Mouse (Mus musculus) embryonic fibroblast, embryonic 13.5 days (primary cell): ENCODE data around the gene Poc1b. TPM values are rescaled to one million over a fixed set of nuclear protein-coding genes. Genes with fewer than 3 reads are reported as not detected.

ENCODE experiments used
- H3K27ac ChIP-seq: 2 replicates; pipeline ENCODE4 v1.5.1; 2012; ENCODE audit warnings: low read length, control low read depth, inconsistent platforms; ENCODE audit not compliant: insufficient read depth
- H3K4me1 ChIP-seq: 2 replicates; pipeline ENCODE4 v1.6.1; 2011; ENCODE audit warnings: low read length; ENCODE audit not compliant: control insufficient read depth, insufficient read depth
- H3K4me3 ChIP-seq: 2 replicates; pipeline ENCODE4 v1.5.1; 2011; ENCODE audit warnings: mild to moderate bottlenecking, control low read depth, low read length; ENCODE audit not compliant: insufficient read depth
- CTCF ChIP-seq: IDR thresholded peaks from 2 replicates; pipeline ENCODE4 v1.5.1; 2011; ENCODE audit warnings: mild to moderate bottlenecking, control low read depth, low read length, moderate library complexity, borderline replicate concordance; ENCODE audit not compliant: insufficient read depth
- POLR2A ChIP-seq: IDR thresholded peaks from 2 replicates; pipeline ENCODE4 v1.6.1; 2011; ENCODE audit warnings: low read depth, mild to moderate bottlenecking, control low read depth, low read length, moderate library complexity
- polyA plus RNA-seq: library from polyadenylated mRNA; stranded (reverse); fragments of >200 nt; gene quantifications from 2 replicates; pipeline ENCODE4 v1.2.4, GENCODE M21; 2011; ENCODE audit warnings: low read depth; ENCODE audit not compliant: missing spikeins, insufficient read length

The Poc1b gene
- 12.5 and 21.9 TPM in 2 replicates for polyA plus RNA-seq

DNA sequence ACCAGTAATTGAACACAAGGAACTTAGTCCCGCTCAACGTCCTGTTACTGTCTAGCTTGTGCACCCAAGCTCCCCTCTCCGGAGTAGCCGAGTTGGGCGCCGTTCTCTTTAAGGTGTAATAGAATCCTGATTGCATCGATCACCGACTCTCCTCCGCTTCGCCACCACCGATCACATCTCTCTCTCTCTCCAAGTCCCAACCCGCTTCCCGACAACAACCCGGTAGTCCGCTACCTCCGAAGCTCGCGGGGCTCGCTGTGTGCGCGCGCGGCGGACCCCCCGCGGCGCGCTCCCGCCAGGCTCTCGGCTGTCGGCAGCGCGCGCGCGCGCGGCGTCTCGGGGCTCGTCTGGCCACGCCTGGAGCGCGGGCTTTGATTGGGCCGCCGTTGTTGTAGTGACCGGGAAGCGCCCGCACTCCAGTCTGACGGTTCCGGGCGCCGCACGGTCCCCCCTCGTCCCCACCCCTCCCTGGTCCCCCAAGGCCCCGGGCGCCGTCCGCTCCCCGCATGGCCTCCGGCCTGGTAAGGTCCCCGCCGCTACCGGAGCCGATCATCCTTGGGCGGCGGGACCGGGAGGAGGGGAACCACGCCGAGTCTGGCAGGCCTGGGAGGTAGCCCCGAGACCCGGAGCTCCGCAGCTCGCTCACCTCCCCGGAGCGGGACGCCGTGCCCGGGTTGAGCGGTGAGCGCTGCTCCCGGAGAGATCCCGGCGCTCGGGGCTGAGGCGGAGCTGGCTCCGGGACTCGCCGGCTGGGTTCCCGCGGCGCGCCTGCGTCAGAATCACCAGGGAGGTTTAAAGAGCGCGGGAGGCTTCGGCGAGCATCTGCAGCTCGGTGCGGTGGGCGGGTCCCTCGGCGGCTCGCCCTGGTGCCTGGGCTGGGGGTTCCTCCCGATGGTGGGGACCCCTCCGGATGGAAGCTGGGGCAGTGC is at the start of gene Poc1b:
Gene Poc1b (plus strand): TSS at position 334 of the 929 bp plus-strand sequence.
- Histone ChIP-seq H3K27ac (peak within 1 kb of the TSS; percentile 72), H3K4me3 (peak within 1 kb of the TSS; percentile 69), H3K4me1 (0 out of 2 replicates have a peak, but pooled peaks cover 3% of the 10 kb centered on the region)
- no peak for TF ChIP-seq CTCF
- no peak for TF ChIP-seq POLR2A

DNA sequence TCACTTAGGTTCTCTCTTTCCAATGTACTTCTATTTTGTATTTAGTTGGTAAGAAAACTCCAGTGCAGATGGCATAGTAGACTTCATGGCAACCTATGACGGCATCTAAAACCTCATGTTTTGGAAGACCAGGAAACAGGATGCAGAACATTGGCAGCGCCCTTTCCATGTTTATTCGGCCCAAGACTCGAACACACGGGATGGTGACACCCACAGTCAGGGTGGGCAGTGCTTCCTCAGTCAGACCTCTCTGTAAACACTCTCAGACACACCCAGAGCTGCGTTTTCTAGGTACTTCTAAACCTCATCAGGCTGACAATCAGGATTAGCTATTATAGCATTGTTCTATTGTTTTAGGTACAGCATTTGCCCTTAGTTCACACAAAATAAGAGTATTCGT is 46.2 kb upstream of the Poc1b start:
- no peak overlapping the region for H3K27ac ChIP-seq
- TF ChIP-seq POLR2A (no peak), CTCF (no peak)

DNA sequence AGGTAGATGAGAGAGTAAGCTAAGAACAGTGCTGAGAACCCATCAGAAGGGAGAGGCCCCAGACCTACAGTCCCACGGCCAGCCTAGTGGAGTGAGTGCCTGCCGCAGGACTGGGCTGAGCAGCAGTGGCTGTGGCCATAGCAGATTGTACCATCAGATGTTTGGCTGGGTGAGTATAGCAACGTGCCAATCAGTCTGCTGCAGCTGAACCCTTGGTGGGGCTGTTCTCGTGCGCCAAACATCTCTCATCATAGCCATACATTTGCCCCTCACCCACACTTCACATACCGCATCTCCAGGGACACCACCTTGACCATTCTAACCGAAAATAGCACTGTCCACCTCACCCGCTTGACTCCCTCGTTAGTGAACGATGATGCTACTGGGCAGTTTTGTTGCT is 45.4 kb upstream of the Poc1b start:
- Histone ChIP-seq H3K4me3 (no peak overlapping the region), H3K4me1 (no peaks in the 10 kb centered on the region), H3K27ac (no peak overlapping the region)
- TF ChIP-seq CTCF: no peak
- no peak for TF ChIP-seq POLR2A

More for the DNA sequence above, 46.2 kb upstream of the Poc1b start:
- no peak overlapping the region for H3K4me3 ChIP-seq
- no peaks in the 10 kb centered on the region for H3K4me1 ChIP-seq

DNA sequence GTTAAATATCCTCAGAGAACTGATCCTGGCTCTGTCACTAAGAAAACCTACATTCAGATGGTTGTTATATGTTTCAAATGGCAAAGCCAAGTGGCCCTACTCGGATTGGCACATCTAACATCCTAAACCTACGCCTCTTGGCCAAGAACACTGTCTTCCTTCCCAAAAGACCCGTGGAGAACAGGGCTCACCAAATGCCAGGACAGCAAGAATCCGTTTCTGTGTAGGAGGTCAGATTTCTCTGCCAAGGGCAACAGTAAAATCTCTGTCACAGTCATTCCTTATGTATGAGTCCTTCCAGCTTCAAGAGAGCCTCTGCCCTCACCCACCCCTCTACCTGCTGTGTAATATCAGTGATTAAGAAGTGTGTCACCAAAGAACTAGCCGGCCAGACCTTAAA is 44.3 kb upstream of the Poc1b start:
- Histone ChIP-seq H3K27ac (peak overlapping the region; percentile 82), H3K4me1 (no peaks in the 10 kb centered on the region), H3K4me3 (no peak overlapping the region)
- TF ChIP-seq POLR2A (no peak), CTCF (no peak)

DNA sequence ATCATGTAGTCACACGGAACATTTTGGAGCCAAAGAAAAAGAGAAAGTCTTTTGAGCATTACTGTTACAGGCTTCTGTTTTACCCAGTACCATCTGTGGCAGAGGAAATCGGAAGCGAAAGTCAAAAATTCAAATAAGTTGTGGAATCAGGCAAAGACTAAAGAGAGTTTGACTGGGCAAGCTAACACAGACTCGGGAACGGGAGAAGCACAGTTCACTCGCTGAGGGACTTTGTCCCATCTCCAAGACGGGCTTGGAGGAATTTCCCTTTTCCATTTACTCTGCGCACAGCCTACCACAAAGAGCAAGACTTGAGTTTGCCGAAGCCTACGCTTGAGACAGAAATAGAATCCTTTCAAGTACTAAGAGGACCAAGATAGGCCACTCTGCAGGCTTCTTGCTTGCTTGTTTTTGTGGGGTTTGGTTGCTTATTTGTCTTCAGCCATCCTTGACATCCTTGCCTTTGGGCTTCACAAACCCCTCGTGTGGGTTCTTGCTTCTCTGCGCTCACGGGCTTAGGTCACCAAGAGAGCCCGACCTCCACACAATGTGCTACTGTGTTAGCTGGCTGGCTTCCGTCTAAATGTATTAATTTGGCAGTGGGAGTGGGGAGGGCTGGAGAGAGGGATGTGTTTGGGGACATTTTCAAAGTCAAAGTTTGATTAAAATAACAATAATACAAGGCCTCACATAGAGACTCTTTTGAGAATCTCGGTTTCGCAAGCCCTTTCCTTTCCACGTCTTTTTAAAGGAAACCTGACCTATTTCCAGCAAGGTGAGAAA is 30.5 kb upstream of the Poc1b start:
- Histone ChIP-seq H3K4me1 (no peaks in the 10 kb centered on the region), H3K4me3 (no peak overlapping the region), H3K27ac (no peak overlapping the region)
- TF ChIP-seq POLR2A (no peak), CTCF (no peak)

DNA sequence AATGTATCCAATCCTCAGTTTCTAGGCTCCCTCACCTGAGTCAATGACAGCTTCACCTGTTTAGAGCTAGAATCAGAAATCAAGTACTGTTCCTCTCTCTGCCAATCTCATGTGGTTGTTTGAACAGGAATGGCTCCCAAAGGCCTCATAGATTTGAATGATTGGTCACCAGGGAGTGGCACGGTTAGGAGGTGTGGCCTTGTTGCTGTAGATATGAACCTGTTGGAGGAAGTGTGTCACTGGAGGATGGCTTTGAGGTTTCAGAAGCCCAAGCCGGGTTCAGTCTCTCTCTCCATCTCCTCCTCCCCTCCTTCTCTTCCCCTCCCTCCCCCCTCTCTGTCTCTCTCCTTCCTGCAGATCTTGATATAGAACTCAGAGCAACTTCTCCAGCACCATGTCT is 28.2 kb upstream of the Poc1b start:
- TF ChIP-seq POLR2A: no peak
- TF ChIP-seq CTCF: no peak
- no peak overlapping the region for H3K4me3 ChIP-seq
- H3K27ac ChIP-seq: no peak overlapping the region
- H3K4me1 ChIP-seq: peaks cover 3% of the 10 kb centered on the region; the same call in 1 of the 2 replicates

DNA sequence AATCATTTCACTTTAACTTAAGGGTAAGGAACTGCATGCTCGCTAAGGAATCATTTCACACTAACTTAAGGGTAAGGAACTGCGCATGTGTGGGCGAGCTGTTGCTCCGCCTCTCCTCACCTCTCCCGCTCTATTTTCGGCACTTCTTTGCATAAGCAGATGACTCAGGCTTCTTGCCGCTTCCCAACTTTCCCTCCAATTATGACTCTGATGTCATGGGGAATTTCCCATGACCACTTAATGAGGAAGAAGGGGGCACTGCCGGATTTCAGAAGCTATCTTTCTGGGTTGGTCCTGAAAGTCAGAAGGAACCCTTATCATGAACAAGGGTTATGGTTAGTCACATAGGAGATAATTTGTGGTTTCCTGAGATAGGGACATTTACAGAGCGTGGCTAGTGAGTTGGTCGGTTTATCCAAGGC is 25.3 kb upstream of the Poc1b start:
- TF ChIP-seq POLR2A (no peak), CTCF (no peak)
- H3K27ac ChIP-seq: no peak overlapping the region
- peaks cover 6% of the 10 kb centered on the region for H3K4me1 ChIP-seq
- no peak overlapping the region for H3K4me3 ChIP-seq

DNA sequence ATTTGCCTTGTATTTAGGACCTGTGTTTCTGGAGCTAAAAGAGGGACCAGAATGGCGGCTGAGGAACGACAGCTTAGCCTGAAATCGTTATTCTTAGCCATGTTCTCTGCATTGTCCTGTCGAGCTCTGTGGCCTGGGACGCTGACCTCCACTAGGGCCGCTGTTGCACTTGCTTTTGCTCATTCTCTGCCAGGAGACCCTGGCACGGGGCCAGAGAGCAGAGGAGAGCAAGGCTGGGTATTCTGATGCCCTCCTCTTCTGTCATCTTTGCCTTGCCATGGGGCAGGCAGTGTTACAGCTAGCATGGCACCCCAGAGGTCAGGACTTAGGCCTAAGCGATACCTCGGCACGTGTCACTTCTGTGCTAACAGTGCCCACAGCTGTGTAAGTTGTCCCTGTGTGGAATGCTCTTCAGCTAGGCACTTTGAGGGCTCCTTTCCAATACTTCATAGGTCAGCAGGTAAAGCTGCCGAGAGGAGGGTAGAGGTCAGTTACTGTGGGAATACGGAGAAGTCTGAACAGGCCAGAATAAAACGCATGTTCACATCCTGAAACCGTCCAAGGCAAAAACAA is 23.3 kb upstream of the Poc1b start:
- Histone ChIP-seq H3K27ac (peak overlapping the region; percentile 72), H3K4me3 (no peak overlapping the region), H3K4me1 (peaks cover 6% of the 10 kb centered on the region)
- TF ChIP-seq CTCF (no peak), POLR2A (no peak)

DNA sequence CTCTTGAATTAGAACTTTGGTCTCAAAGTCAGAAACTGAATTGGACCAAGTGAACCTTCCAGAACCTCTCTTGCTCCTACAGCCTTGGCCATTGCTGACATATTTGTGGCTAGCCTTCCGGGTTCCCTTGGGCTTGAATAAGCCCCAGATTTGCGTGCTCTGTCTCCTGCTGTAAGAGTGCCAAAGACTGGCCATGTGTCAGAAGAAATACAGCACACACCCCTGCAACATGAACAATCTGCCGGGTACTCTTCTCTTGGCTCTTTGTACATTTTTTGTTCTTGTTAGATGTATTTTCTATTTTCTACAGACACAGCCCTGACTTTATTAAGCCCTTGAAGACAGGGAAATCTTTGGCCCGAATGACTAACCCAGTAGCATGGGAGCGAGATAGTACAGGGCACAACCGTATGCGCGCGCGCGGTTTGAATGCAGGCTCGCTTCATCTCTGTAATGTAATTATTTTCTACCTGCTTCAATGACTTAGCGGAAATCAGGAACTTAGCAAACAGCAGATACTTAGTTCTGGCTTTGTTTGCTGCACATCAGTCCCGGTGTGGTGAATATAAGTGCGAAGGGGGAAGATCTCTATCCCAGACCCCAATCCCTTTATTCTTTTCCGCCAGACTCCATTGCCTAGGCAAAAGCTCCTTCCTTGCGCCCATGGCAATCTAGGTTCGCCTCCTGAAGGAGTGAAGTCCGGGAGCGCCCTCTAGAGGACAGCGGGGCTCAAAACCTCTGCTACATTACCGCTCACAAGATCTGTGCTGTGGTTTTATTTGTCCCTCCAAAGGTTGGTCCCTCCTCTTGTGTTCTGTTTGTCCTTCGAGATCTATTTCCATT is 22.2 kb upstream of the Poc1b start:
- no peak overlapping the region for H3K4me3 ChIP-seq
- TF ChIP-seq POLR2A (no peak), CTCF (peak; percentile 63; the same call in 1 of the 2 replicates)
- H3K4me1 ChIP-seq: peaks cover 6% of the 10 kb centered on the region
- peak overlapping the region; percentile 72 for H3K27ac ChIP-seq
